Mouse (Mus musculus): Measurements from ENCODE around the gene 4933428M09Rik.

DNA sequence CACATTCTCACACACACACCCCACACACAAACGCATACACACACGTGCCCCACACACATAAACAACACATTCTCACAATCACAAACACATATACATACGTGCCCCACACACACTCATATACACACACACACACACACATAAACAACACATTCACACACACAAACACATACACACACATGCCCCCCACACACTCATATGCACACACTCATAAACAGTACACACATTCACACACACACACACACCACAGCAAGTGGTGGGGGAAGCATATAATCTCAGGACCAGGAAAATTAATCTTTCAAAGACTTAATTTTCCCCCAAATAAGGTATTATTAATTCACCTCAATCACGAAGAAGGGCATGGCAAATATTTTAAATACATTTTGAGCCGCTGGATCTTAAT lies 37.4 kb downstream of the 4933428M09Rik start:
- TF ChIP-seq CTCF (IDR thresholded peaks at IDR 0.05; ENCODE audit: insufficient read depth, low read length), result no peak
- no peak for TF ChIP-seq POLR2A (IDR thresholded peaks at IDR 0.05; ENCODE audit: borderline replicate concordance, extremely low read depth, low read depth, low read length)

All from lung, adult 2 months (tissue).